Mouse (Mus musculus) liver, postnatal 0 days (tissue): ENCODE data around the gene Golm1.

Experiments used
- CTCF ChIP-seq: sonication (generic); IDR thresholded peaks from 2 replicates; pipeline ENCODE4 v1.5.1; 2016; ENCODE audit warnings: antibody characterized with exemption, low read depth
- EP300 ChIP-seq: IDR thresholded peaks from 2 replicates; pipeline ENCODE4 v1.6.1; 2016; ENCODE audit warnings: antibody characterized with exemption, low read depth, mild to moderate bottlenecking

- TF ChIP-seq CTCF, result no peak
- no peak for TF ChIP-seq EP300
Observed at GRCm38 (mm10) chr13:59656316-59656832, 19.2 kb downstream of the Golm1 start.
